Mouse (Mus musculus) heart, embryonic 16.5 days (tissue): ENCODE results near the gene Ttll7. TPM values are rescaled to one million over a fixed set of nuclear protein-coding genes. Genes with fewer than 3 reads are reported as not detected.

ENCODE experiments used
- ATAC-seq: fragments of 200-750 bp; cut with Nextera tagmentation; replicated peaks from 2 replicates; pipeline ENCODE4 v1.8.0; 2017; ENCODE audit warnings: moderate number of reproducible peaks; ENCODE audit not compliant: insufficient read depth, low FRiP score; ENCODE audit errors: extremely low read depth
- H3K27ac ChIP-seq: fragments of 300-500 bp; sonication (generic); 2 replicates; pipeline ENCODE4 v1.5.1; 2014; ENCODE audit warnings: mild to moderate bottlenecking, low read length, control low read depth, moderate library complexity
- H3K27me3 ChIP-seq: fragments of 300-500 bp; sonication (generic); 2 replicates; pipeline ENCODE4 v1.6.1; 2014; ENCODE audit warnings: low read length, mixed read lengths; ENCODE audit not compliant: control insufficient read depth, insufficient read depth
- H3K36me3 ChIP-seq: fragments of 300-500 bp; sonication (generic); 2 replicates; pipeline ENCODE4 v1.6.1; 2014; ENCODE audit not compliant: control insufficient read depth, insufficient read depth
- H3K4me1 ChIP-seq: fragments of 300-500 bp; sonication (generic); 2 replicates; pipeline ENCODE4 v1.6.1; 2014; ENCODE audit warnings: low read length, mixed read lengths; ENCODE audit not compliant: control insufficient read depth, insufficient read depth
- H3K4me2 ChIP-seq: fragments of 300-500 bp; sonication (generic); 2 replicates; pipeline ENCODE4 v1.6.1; 2014; ENCODE audit warnings: low read depth, mild to moderate bottlenecking, control low read depth, low read length
- H3K4me3 ChIP-seq: fragments of 300-500 bp; sonication (generic); 2 replicates; pipeline ENCODE4 v1.5.1; 2014; ENCODE audit warnings: mild to moderate bottlenecking, control low read depth, low read length
- H3K9ac ChIP-seq: fragments of 300-500 bp; sonication (generic); 2 replicates; pipeline ENCODE4 v1.6.1; 2014; ENCODE audit warnings: low read length, control low read depth
- H3K9me3 ChIP-seq: fragments of 300-500 bp; sonication (generic); replicated peaks from 2 replicates; pipeline ENCODE4 v1.6.1; 2016; ENCODE audit warnings: low read length; ENCODE audit not compliant: control insufficient read depth
- WGBS: fragments of 180-500 bp; shearing (Covaris S2); extraction: QIAGEN DNeasy Blood & Tissue Kit; methylation state at CpG from one replicate; pipeline ENCODE4 v1.1.7; 2014; 5-methylcytosine and 5-hydroxymethylcytosine counted together
- polyA plus RNA-seq: library from polyadenylated mRNA; unstranded; fragments of >200 nt; fragmentation: Nextera tagmentation; extraction: Ambion mirVana; gene quantifications from 2 replicates; pipeline ENCODE4 v1.2.1, GENCODE M21; 2015

The Ttll7 gene
- 1.2 and 1.4 TPM in 2 replicates for polyA plus RNA-seq

- Histone ChIP-seq H3K4me1 (0 out of 2 replicates have a peak, but pooled peaks cover 2% of the 10 kb centered on the region), H3K36me3 (no peaks in the 10 kb centered on the region), H3K4me3 (peak within 1 kb of the TSS; percentile 67), H3K9ac (peak within 1 kb of the TSS; percentile 72), H3K27me3 (no peaks in the 10 kb centered on the region; the same call in 1 of the 2 replicates), H3K27ac (no peak within 1 kb of the TSS), H3K4me2 (peak within 1 kb of the TSS; percentile 85), H3K9me3 (no peaks in the 10 kb centered on the region)
- WGBS, result under 1% methylated on average over 36 of the region's 36 CpGs
- peak; percentile 92 for ATAC-seq
Observed at GRCm38 (mm10) chr3:146851966-146852891, at the start of gene Ttll7. TSS of gene Ttll7 (plus strand) at chr3:146852367.

GRCm38 (mm10) chr3:146812041-146812878 is 39.9 kb upstream of the Ttll7 start:
- H3K36me3 ChIP-seq, result no peaks in the 10 kb centered on the region
- under 1% methylated on average over 48 of the region's 60 CpGs for WGBS

GRCm38 (mm10) chr3:146812901-146813393 is 39.2 kb upstream of the Ttll7 start, which contains the start of gene Prkacb:
TSS of gene Prkacb (minus strand) at chr3:146812990.
- peak; percentile 98 for ATAC-seq
- peak within 1 kb of the TSS; percentile 99 for H3K9ac ChIP-seq
- H3K27me3 ChIP-seq, result no peaks in the 10 kb centered on the region
- H3K4me1 ChIP-seq, result peaks cover 12% of the 10 kb centered on the region
- peak within 1 kb of the TSS; percentile 97 for H3K4me3 ChIP-seq
- under 1% methylated on average over 41 of the region's 60 CpGs for WGBS
- H3K36me3 ChIP-seq, result no peaks in the 10 kb centered on the region
- H3K27ac ChIP-seq, result peak within 1 kb of the TSS; percentile 96
- no peaks in the 10 kb centered on the region for H3K9me3 ChIP-seq
- peak within 1 kb of the TSS; percentile 89 for H3K4me2 ChIP-seq

More at GRCm38 (mm10) chr3:146812041-146812878, 39.9 kb upstream of the Ttll7 start:
- Histone ChIP-seq H3K9ac (peak overlapping the region; percentile 99), H3K9me3 (no peaks in the 10 kb centered on the region), H3K4me3 (peak overlapping the region; percentile 97), H3K27me3 (no peaks in the 10 kb centered on the region), H3K4me1 (peaks cover 12% of the 10 kb centered on the region), H3K4me2 (peak overlapping the region; percentile 89), H3K27ac (peak overlapping the region; percentile 96)
- ATAC-seq, result peak; percentile 69

- Histone ChIP-seq H3K27me3 (no peaks in the 10 kb centered on the region), H3K27ac (peak overlapping the region; percentile 96), H3K36me3 (no peaks in the 10 kb centered on the region), H3K4me2 (peak overlapping the region; percentile 76), H3K4me1 (peaks cover 12% of the 10 kb centered on the region), H3K9ac (peak overlapping the region; percentile 99), H3K9me3 (no peaks in the 10 kb centered on the region), H3K4me3 (peak overlapping the region; percentile 97)
- 47% methylated on average over 7 of the region's 7 CpGs for WGBS
- no peak for ATAC-seq
Observed at GRCm38 (mm10) chr3:146813624-146814023, 38.5 kb upstream of the Ttll7 start.

GRCm38 (mm10) chr3:146820718-146821117 is 31.4 kb upstream of the Ttll7 start:
- H3K9me3 ChIP-seq, result no peaks in the 10 kb centered on the region
- H3K36me3 ChIP-seq, result no peaks in the 10 kb centered on the region
- no peak overlapping the region for H3K9ac ChIP-seq
- no peak for ATAC-seq
- no peak overlapping the region for H3K27ac ChIP-seq
- WGBS, result 83% methylated on average over 4 of the region's 4 CpGs
- H3K4me2 ChIP-seq, result no peak overlapping the region
- no peaks in the 10 kb centered on the region for H3K27me3 ChIP-seq
- no peaks in the 10 kb centered on the region for H3K4me1 ChIP-seq
- no peak overlapping the region for H3K4me3 ChIP-seq

GRCm38 (mm10) chr3:146842766-146843165 is 9.4 kb upstream of the Ttll7 start:
- no peaks in the 10 kb centered on the region for H3K27me3 ChIP-seq
- WGBS, result 45% methylated on average over 3 of the region's 3 CpGs
- no peaks in the 10 kb centered on the region for H3K36me3 ChIP-seq
- ATAC-seq, result no peak
- H3K27ac ChIP-seq, result no peak overlapping the region
- H3K4me2 ChIP-seq, result no peak overlapping the region
- no peak overlapping the region for H3K9ac ChIP-seq
- no peaks in the 10 kb centered on the region for H3K9me3 ChIP-seq
- H3K4me1 ChIP-seq, result no peaks in the 10 kb centered on the region
- no peak overlapping the region for H3K4me3 ChIP-seq

- H3K9ac ChIP-seq, result no peak overlapping the region
- H3K27ac ChIP-seq, result no peak overlapping the region
- no peaks in the 10 kb centered on the region for H3K27me3 ChIP-seq
- H3K9me3 ChIP-seq, result no peaks in the 10 kb centered on the region
- H3K36me3 ChIP-seq, result no peaks in the 10 kb centered on the region
- no peak overlapping the region for H3K4me2 ChIP-seq
- WGBS, result 73% methylated on average over 6 of the region's 6 CpGs
- H3K4me1 ChIP-seq, result no peaks in the 10 kb centered on the region
- no peak overlapping the region for H3K4me3 ChIP-seq
- ATAC-seq, result no peak
Observed at GRCm38 (mm10) chr3:146843470-146843869, 8.7 kb upstream of the Ttll7 start.

- WGBS, result 80% methylated on average over 5 of the region's 5 CpGs
- Histone ChIP-seq H3K4me1 (no peaks in the 10 kb centered on the region), H3K27ac (no peak overlapping the region), H3K9me3 (no peaks in the 10 kb centered on the region), H3K4me2 (no peak overlapping the region), H3K9ac (no peak overlapping the region), H3K36me3 (no peaks in the 10 kb centered on the region), H3K27me3 (no peaks in the 10 kb centered on the region; the same call in 1 of the 2 replicates), H3K4me3 (no peak overlapping the region)
- ATAC-seq, result no peak
Observed at GRCm38 (mm10) chr3:146846237-146846636, 5.9 kb upstream of the Ttll7 start.
